Mouse (Mus musculus) cerebellum, adult 18-20 months (tissue): ENCODE measurements around the gene Rfpl4b.
"Not testable (repeated sequence)": the region's sequence is repeated elsewhere in the genome, so short reads cannot be mapped to it uniquely, and the experiment has no call there.

ENCODE experiments used
- DNase-seq, 2 experiments: peaks; one replicate each; pipeline ENCODE4 v3.0.0; 2021

Gene Rfpl4b

DNA sequence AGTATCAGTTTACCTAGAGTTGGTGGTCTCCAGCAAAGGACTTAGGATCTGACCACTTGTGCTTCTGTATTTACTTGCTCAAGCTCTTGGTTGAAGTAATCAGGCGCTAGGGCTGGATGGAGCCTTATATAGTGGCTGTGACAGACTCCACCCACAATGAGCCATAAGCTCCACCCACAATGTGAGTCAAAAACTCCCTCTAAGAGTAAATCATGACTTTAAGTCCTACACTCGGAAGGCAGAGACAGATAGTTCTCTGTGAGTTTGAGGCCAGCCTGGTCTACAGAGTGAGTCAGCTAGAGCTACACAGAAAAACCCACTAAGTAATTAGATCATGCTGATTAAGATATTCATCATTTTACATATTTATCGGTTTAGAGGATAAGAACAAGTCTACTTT lies at the start of gene Rfpl4b:
Gene Rfpl4b, minus strand, starts transcription at position 101 of the 400 bp plus-strand sequence.
- no peak for DNase-seq

GRCm38 (mm10) chr10:38855186-38855585 lies 33.6 kb upstream of the Rfpl4b start:
- DNase-seq, result no peak

- not testable (repeated sequence) for DNase-seq
These were observed 28.4 kb upstream of the Rfpl4b start for GRCm38 (mm10) chr10:38850006-38850405.

- DNase-seq, result peak; percentile 67 to 78
These were observed 27.4 kb upstream of the Rfpl4b start for GRCm38 (mm10) chr10:38848884-38849499.

GRCm38 (mm10) chr10:38848231-38848630 lies 26.7 kb upstream of the Rfpl4b start:
- no peak for DNase-seq

DNA sequence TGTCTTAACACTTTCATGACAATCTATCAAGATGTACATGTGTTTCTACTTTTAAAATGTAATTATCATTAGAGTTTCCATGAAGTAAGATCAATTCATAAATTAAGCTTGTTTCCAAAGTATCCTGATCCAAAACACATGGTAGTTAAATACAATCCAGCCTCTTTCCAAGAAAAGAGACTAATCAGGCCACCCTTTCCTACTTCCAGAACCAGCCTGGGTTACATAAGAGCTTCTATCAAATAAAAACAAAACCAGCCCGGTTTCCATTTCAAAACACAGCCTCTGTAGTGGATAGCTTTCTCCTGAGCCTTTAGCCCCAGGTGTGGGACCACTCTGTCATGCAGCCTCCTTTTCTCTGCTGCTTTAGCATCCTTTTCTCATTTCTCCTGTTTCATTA lies 2.2 kb upstream of the Rfpl4b start:
- no peak for DNase-seq

DNA sequence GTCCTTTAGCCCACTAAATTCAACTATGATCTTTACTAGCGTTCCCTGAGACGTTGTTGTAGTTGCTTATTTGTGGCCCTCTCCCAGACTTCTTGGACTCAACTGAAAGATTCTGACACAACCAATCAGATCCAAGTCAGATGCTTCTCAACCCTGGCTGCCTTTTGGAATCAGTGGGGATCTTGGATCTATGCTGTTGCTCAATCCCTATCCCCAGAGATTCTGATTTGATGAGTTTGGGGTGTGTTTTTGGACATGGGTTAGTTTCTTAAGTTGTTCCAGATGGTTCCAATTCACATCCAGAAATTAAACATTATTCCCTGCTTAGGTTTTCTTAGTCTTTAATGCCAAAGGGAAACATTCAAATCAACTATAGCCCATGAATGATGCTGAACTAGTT lies 15.5 kb downstream of the Rfpl4b start:
- no peak for DNase-seq

GRCm38 (mm10) chr10:38804047-38804446 lies 17.5 kb downstream of the Rfpl4b start:
- DNase-seq, result no peak

DNA sequence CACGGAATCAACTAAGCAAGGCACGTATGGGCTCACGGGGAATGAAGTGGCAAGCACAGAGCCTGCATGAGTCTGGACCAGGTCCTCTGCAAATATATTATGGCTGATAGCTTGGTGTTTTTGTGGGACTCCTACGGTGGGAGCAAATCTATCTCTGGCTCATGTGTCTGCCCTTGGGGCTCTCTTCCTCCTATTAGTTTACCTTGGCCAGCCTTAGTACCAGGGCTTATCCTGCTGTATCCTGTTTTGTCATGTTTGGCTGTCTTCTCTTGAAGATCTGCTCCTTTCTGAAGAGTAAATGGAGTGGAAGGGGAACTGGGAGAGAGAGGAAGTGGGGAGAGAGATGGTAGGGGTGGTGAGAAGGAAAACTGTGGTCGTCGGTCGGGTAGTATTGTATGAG lies 18.3 kb downstream of the Rfpl4b start:
- no peak for DNase-seq

- DNase-seq, result no peak
These were observed 33.0 kb downstream of the Rfpl4b start for GRCm38 (mm10) chr10:38788612-38789011.
